Mouse (Mus musculus): Measurements from ENCODE around the gene Sema3b.

DNA sequence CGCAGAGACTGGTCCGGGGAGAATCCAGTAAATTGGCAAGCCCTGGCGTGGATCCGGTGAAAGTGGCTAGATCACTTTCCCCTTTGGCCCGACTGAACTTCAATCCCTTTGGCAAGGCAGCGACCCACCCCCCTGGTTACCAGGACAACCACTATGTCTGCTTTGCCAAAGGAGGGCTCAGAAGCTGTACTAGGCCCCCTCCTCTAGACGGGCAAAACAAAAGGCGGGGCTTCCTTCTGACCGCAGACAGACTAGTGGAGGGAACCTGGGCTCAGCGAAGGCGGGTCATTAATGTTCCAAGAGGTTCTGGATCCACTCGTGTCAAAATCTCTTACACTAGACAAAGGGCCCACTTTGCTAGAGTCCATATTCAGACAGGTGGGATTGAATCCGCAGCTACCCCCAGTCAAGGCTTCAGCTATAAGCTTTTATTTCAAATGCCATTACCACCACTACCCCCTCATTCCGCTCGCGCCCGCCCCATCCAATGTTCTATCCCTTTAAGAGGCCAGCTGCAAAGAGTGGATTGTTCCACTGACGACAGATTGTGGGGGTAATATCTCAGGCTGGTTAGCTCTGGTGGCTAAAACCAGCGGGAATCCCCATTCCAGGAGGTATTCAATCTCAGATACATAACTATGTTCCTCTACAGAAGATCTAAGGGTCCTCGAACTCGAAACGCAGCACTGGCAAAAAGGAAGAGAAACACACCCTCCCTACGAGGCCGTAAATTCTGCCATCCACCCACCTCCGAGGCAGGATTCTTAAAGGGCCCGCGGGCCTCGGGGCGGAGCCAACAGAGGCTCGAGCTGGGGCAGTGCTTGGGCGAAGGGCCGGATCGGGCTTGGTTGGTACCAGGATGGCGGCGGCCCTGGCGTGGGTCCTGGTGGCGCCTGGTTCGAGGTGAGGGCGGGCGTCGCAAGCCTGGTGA lies 40.4 kb downstream of the Sema3b start:
- TF ChIP-seq CTCF (IDR thresholded peaks at IDR 0.05; ENCODE audit: insufficient read depth, low read depth, low read length): no peak
- TF ChIP-seq POLR2A (IDR thresholded peaks at IDR 0.05; ENCODE audit: insufficient read depth, low read depth, low read length): 0 out of 2 replicates have a peak, but pooled peaks have one; percentile 30

All from olfactory bulb, adult 2 months (tissue).